22 mouse cellular contexts compared by ENCODE assay signal in genomic region chr2:159438961-159439360, GRCm38 (mm10).
"Had no signal": no experiment of that assay in that cellular context is flagged by ENCODE, and none has a peak within 500 bp of the region (broad histone marks: within the 10 kb centered on the region; RNA-seq: fewer than 3 reads in every experiment).

No protein-coding gene starts in this region.

- H3K27ac ChIP-seq: kidney, postnatal 0 days; layer of hippocampus, adult 2 months; limb, embryonic 10.5 days; limb, embryonic 13.5 days; liver, embryonic 12.5 days; liver, embryonic 15.5 days; lung, embryonic 15.5 days; midbrain, embryonic 10.5 days; midbrain, embryonic 13.5 days; neural tube, embryonic 13.5 days had no signal

- H3K4me1 ChIP-seq: limb, embryonic 13.5 days; liver, embryonic 12.5 days; liver, embryonic 15.5 days; lung, embryonic 15.5 days; megakaryocyte, embryonic 14.5 days; midbrain, embryonic 10.5 days; neural tube, embryonic 13.5 days had no signal

- H3K9me3 ChIP-seq: limb, embryonic 10.5 days; liver, embryonic 15.5 days; lung, embryonic 15.5 days; neural tube, embryonic 13.5 days had no signal

- H3K27me3 ChIP-seq: liver, embryonic 12.5 days; liver, embryonic 15.5 days; lung, embryonic 15.5 days; megakaryocyte, embryonic 14.5 days; midbrain, embryonic 13.5 days; neural tube, embryonic 13.5 days had no signal

- H3K4me2 ChIP-seq: limb, embryonic 13.5 days; liver, embryonic 12.5 days; liver, embryonic 15.5 days; lung, embryonic 15.5 days; midbrain, embryonic 13.5 days; neural tube, embryonic 13.5 days had no signal

- ATAC-seq: liver, embryonic 12.5 days; midbrain, embryonic 13.5 days; midbrain, embryonic 16.5 days had no signal

- H3K9ac ChIP-seq: limb, embryonic 13.5 days; liver, embryonic 12.5 days; liver, embryonic 15.5 days; lung, embryonic 15.5 days; midbrain, embryonic 13.5 days; neural tube, embryonic 13.5 days had no signal

- DNase-seq: kidney, postnatal 25 days; layer of hippocampus, adult 9-11 months; liver; lung, adult 18-20 months; lung, postnatal 10 days; lung, postnatal 36 days; thymus, adult 18-20 months; thymus, postnatal 14 days; thymus, postnatal 4 days had no signal

- H3K36me3 ChIP-seq: limb, embryonic 10.5 days; limb, embryonic 13.5 days; liver, embryonic 12.5 days; liver, embryonic 15.5 days; lung, embryonic 15.5 days; midbrain, embryonic 10.5 days; midbrain, embryonic 13.5 days; neural tube, embryonic 13.5 days had no signal

- H3K4me3 ChIP-seq: layer of hippocampus, adult 2 months; limb, embryonic 10.5 days; limb, embryonic 13.5 days; liver, embryonic 12.5 days; liver, embryonic 15.5 days; lung, embryonic 15.5 days; megakaryocyte, embryonic 14.5 days; midbrain, embryonic 10.5 days; midbrain, embryonic 13.5 days; myocyte; neural tube, embryonic 13.5 days had no signal
